Mouse (Mus musculus): Measurements from ENCODE around the gene Ube2q2.

DNA sequence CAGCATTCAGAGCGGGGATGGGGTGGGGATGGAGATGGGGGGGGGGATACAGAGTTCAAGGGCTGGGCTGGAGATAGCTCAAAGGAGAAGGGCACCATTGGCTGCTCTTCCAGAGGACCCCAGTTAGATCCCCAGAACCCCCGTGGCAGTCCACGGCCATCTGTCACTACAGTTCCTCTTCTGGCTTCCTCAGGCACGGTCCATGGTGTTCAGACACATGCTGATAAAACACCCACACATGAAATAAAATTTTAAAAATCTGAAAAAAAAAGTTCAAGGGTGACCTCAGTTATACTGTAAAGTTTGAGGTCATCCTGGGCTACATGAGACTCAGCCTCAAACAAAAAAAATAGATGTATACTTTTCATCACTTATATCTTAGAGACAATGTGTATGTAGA lies 99.8 kb downstream of the Ube2q2 start:
- TF ChIP-seq CTCF (IDR thresholded peaks at IDR 0.05; ENCODE audit: low read depth, low read length) (no peak), EP300 (IDR thresholded peaks at IDR 0.05; ENCODE audit: insufficient read depth, low read depth, low read length) (no peak), POLR2A (IDR thresholded peaks at IDR 0.05; ENCODE audit: insufficient read depth, low read length) (no peak)
